Mouse (Mus musculus) G1E (cell line): Measurements from ENCODE around the gene Mcam. TPM values are rescaled to one million over a fixed set of nuclear protein-coding genes. Genes with fewer than 3 reads are reported as not detected.

ENCODE experiments used
- ATAC-seq: 2 replicates; pipeline ENCODE4 v1.8.0; 2016; ENCODE audit warnings: mild to moderate bottlenecking; ENCODE audit not compliant: insufficient number of reproducible peaks, poor library complexity, low FRiP score, severe bottlenecking; ENCODE audit errors: extremely low read depth
- DNase-seq: peaks from one replicate; pipeline ENCODE4 v3.0.0; 2012; ENCODE audit warnings: low spot score
- H3K27me3 ChIP-seq: 2 replicates; pipeline ENCODE4 v1.6.1; 2012; ENCODE audit warnings: mild to moderate bottlenecking, low read length, inconsistent platforms; ENCODE audit not compliant: insufficient read depth
- H3K36me3 ChIP-seq: replicated peaks from 2 replicates; pipeline ENCODE3; 2012; ENCODE audit warnings: mild to moderate bottlenecking, inconsistent platforms
- H3K4me1 ChIP-seq: 2 replicates; pipeline ENCODE4 v1.6.1; 2012; ENCODE audit warnings: low read depth, low read length, inconsistent platforms, mixed read lengths; ENCODE audit not compliant: insufficient read depth
- H3K4me3 ChIP-seq: 2 replicates; pipeline ENCODE4 v1.5.1; 2012; ENCODE audit warnings: low read depth, mild to moderate bottlenecking, inconsistent platforms, low read length, moderate library complexity, mixed read lengths
- H3K9me3 ChIP-seq: replicated peaks from 2 replicates; pipeline ENCODE4 v1.6.1; 2012; ENCODE audit warnings: inconsistent platforms
- CTCF ChIP-seq: IDR thresholded peaks from 2 replicates; pipeline ENCODE4 v1.5.1; 2012; ENCODE audit warnings: low read depth, low read length, inconsistent platforms, mixed read lengths
- GATA1 ChIP-seq: IDR thresholded peaks from 2 replicates; pipeline ENCODE4 v1.6.1; 2012; ENCODE audit warnings: borderline replicate concordance, low read length, inconsistent platforms, mixed read lengths
- GATA2 ChIP-seq: IDR thresholded peaks from 2 replicates; pipeline ENCODE4 v1.6.1; 2012; ENCODE audit warnings: low read depth, low read length, inconsistent platforms, borderline replicate concordance
- POLR2AphosphoS5 ChIP-seq: IDR thresholded peaks from 2 replicates; pipeline ENCODE4 v1.6.1; 2012; ENCODE audit warnings: low read depth, low read length, inconsistent platforms; ENCODE audit not compliant: insufficient replicate concordance
- TAL1 ChIP-seq: conservative IDR thresholded peaks from 2 replicates; pipeline ENCODE4 v1.6.1; 2012; ENCODE audit warnings: low read depth, low read length, inconsistent platforms, mixed read lengths
- polyA plus RNA-seq: library from polyadenylated mRNA; stranded (reverse); fragments of >175 nt; gene quantifications from 2 replicates; pipeline ENCODE4 v1.2.3, GENCODE M21; 2012
- total RNA-seq, 2 experiments: library from RNA; stranded (forward) in 1 of 2; stranded (reverse) in 1 of 2; fragments of 200-1000 nt in 1 of 2; fragments of >200 nt in 1 of 2; fragmentation: Nextera tagmentation in 1 of 2; gene quantifications; 2 replicates each; pipeline ENCODE4 v1.2.3; 2014 to 2017

Gene Mcam
- total and polyA plus RNA-seq, 3 experiments, result 0.16 TPM; not detected in 2

DNA sequence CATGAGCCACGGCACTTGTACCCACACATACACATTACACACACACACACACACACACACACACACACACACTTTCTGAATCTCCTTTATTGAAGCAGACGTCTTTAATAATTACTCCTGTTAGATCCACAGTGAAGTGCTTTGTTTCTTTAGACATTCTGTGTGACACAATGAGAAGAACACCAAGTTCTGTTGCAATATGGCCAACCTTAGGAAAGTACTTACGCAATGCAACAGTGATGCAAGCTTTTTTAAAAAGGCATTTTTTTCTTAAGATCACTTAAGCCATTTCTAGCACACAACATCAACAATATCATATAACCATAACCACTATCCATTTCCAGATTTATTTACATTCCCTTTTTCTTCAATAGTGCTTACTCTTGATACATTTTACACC is 56.9 kb downstream of the Mcam start:
- no peak for TF ChIP-seq POLR2AphosphoS5
- no peak for TF ChIP-seq TAL1
- TF ChIP-seq GATA2, result no peak
- no peak for TF ChIP-seq GATA1
- no peak for TF ChIP-seq CTCF
- no peaks in the 10 kb centered on the region for H3K27me3 ChIP-seq
- no peaks in the 10 kb centered on the region for H3K9me3 ChIP-seq
- H3K36me3 ChIP-seq, result peaks cover 60% of the 10 kb centered on the region
- H3K4me1 ChIP-seq, result peaks cover 53% of the 10 kb centered on the region
- no peak for DNase-seq
- no peak for ATAC-seq
- no peak overlapping the region for H3K4me3 ChIP-seq

DNA sequence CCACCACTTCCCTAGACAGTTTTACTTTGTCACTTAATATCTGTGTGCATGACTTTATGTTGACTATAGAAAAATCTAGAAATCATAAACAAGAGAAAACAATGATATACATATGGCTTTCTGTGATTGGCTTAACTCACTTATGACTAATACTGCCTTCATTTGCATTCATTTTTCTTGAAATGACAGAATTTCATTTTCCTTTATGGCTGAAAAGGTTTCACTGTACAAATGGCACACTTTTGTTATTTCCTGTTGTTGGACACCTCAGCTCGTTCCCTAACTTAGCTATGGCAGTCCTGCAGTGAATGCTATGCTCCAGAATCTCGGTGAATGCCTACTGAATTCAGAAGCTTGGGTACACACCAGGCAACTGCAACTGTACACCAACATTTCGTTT is 58.0 kb downstream of the Mcam start:
- TF ChIP-seq GATA2 (no peak), GATA1 (no peak)
- Histone ChIP-seq H3K4me3 (no peak overlapping the region), H3K27me3 (no peaks in the 10 kb centered on the region), H3K4me1 (peaks cover 53% of the 10 kb centered on the region), H3K36me3 (peaks cover 60% of the 10 kb centered on the region), H3K9me3 (no peaks in the 10 kb centered on the region)
- ATAC-seq (no peak), DNase-seq (no peak)

Other genes starting within 250 kb of the Mcam start
- gene Thy1, start 91.1 kb upstream of the Mcam start, total RNA-seq (2014; fragmentation: Nextera tagmentation), result not detected in 2 replicates
- gene Thy1, start 91.1 kb upstream of the Mcam start, total RNA-seq (2017), result 0.12 TPM in 1 of 2 replicates, not detected in the other
- not detected in 2 replicates for gene Thy1, start 91.1 kb upstream of the Mcam start, polyA plus RNA-seq
- gene Usp2, start 67.4 kb upstream of the Mcam start, total RNA-seq (2014; fragmentation: Nextera tagmentation), result 8.3 and 20.1 TPM in 2 replicates
- gene Usp2, start 67.4 kb upstream of the Mcam start, total RNA-seq (2017), result 8.6 and 12.3 TPM in 2 replicates
- gene Usp2, start 67.4 kb upstream of the Mcam start, polyA plus RNA-seq, result 3.2 and 4.1 TPM in 2 replicates
- gene Mfrp, start 32.7 kb upstream of the Mcam start, total RNA-seq (2014; fragmentation: Nextera tagmentation), result not detected in 2 replicates
- gene Mfrp, start 32.7 kb upstream of the Mcam start, total RNA-seq (2017), result not detected in 2 replicates
- gene Mfrp, start 32.7 kb upstream of the Mcam start, polyA plus RNA-seq, result not detected in 2 replicates
- gene C1qtnf5, start 27.2 kb upstream of the Mcam start, total RNA-seq (2014; fragmentation: Nextera tagmentation), result not detected in 2 replicates
- gene C1qtnf5, start 27.2 kb upstream of the Mcam start, total RNA-seq (2017), result 0.29 TPM in 1 of 2 replicates, not detected in the other
- gene C1qtnf5, start 27.2 kb upstream of the Mcam start, polyA plus RNA-seq, result 0.21 TPM in 1 of 2 replicates, not detected in the other
- not detected in 2 replicates for gene Gm49380, start 21.0 kb upstream of the Mcam start, total RNA-seq (2014; fragmentation: Nextera tagmentation)
- 0.12 and 0.27 TPM in 2 replicates for gene Gm49380, start 21.0 kb upstream of the Mcam start, total RNA-seq (2017)
- gene Gm49380, start 21.0 kb upstream of the Mcam start, polyA plus RNA-seq, result 0.15 TPM in 1 of 2 replicates, not detected in the other
- 40.6 and 46.9 TPM in 2 replicates for gene Rnf26, start 21.0 kb upstream of the Mcam start, total RNA-seq (2014; fragmentation: Nextera tagmentation)
- gene Rnf26, start 21.0 kb upstream of the Mcam start, total RNA-seq (2017), result 10.5 and 11.4 TPM in 2 replicates
- 29.7 and 41.9 TPM in 2 replicates for gene Rnf26, start 21.0 kb upstream of the Mcam start, polyA plus RNA-seq
- 137 and 159 TPM in 2 replicates for gene Cbl, start 99.6 kb downstream of the Mcam start, total RNA-seq (2014; fragmentation: Nextera tagmentation)
- gene Cbl, start 99.6 kb downstream of the Mcam start, total RNA-seq (2017), result 23.6 and 25.5 TPM in 2 replicates
- gene Cbl, start 99.6 kb downstream of the Mcam start, polyA plus RNA-seq, result 17.2 and 20.3 TPM in 2 replicates
- not detected in 2 replicates for gene Ccdc153, start 106.2 kb downstream of the Mcam start, total RNA-seq (2014; fragmentation: Nextera tagmentation)
- not detected in 2 replicates for gene Ccdc153, start 106.2 kb downstream of the Mcam start, total RNA-seq (2017)
- not detected in 2 replicates for gene Ccdc153, start 106.2 kb downstream of the Mcam start, polyA plus RNA-seq
- not detected in 2 replicates for gene Pdzd3, start 117.0 kb downstream of the Mcam start, total RNA-seq (2014; fragmentation: Nextera tagmentation)
- not detected in 2 replicates for gene Pdzd3, start 117.0 kb downstream of the Mcam start, total RNA-seq (2017)
- gene Pdzd3, start 117.0 kb downstream of the Mcam start, polyA plus RNA-seq, result not detected in 2 replicates
- not detected in 2 replicates for gene Nlrx1, start 134.1 kb downstream of the Mcam start, total RNA-seq (2014; fragmentation: Nextera tagmentation)
- 0.05 TPM in 1 of 2 replicates, not detected in the other for gene Nlrx1, start 134.1 kb downstream of the Mcam start, total RNA-seq (2017)
- gene Nlrx1, start 134.1 kb downstream of the Mcam start, polyA plus RNA-seq, result 0.02 and 0.03 TPM in 2 replicates
- gene Abcg4, start 154.1 kb downstream of the Mcam start, total RNA-seq (2014; fragmentation: Nextera tagmentation), result 29.1 and 58.5 TPM in 2 replicates
- 1.8 and 3.6 TPM in 2 replicates for gene Abcg4, start 154.1 kb downstream of the Mcam start, total RNA-seq (2017)
- gene Abcg4, start 154.1 kb downstream of the Mcam start, polyA plus RNA-seq, result 18.4 and 20.3 TPM in 2 replicates
- gene Hinfp, start 171.2 kb downstream of the Mcam start, total RNA-seq (2014; fragmentation: Nextera tagmentation), result 26.3 and 46.1 TPM in 2 replicates
- 22.0 and 23.1 TPM in 2 replicates for gene Hinfp, start 171.2 kb downstream of the Mcam start, total RNA-seq (2017)
- gene Hinfp, start 171.2 kb downstream of the Mcam start, polyA plus RNA-seq, result 5.4 and 8.4 TPM in 2 replicates
- 9.5 and 19.3 TPM in 2 replicates for gene C2cd2l, start 185.8 kb downstream of the Mcam start, total RNA-seq (2014; fragmentation: Nextera tagmentation)
- 6.3 TPM in 2 replicates for gene C2cd2l, start 185.8 kb downstream of the Mcam start, total RNA-seq (2017)
- 35.8 and 40.9 TPM in 2 replicates for gene C2cd2l, start 185.8 kb downstream of the Mcam start, polyA plus RNA-seq
- gene Dpagt1, start 191.6 kb downstream of the Mcam start, total RNA-seq (2014; fragmentation: Nextera tagmentation), result 33.6 and 36.5 TPM in 2 replicates
- gene Dpagt1, start 191.6 kb downstream of the Mcam start, total RNA-seq (2017), result 11.8 and 12.3 TPM in 2 replicates
- gene Dpagt1, start 191.6 kb downstream of the Mcam start, polyA plus RNA-seq, result 6.5 and 6.8 TPM in 2 replicates
- 227 and 235 TPM in 2 replicates for gene H2afx, start 200.2 kb downstream of the Mcam start, total RNA-seq (2014; fragmentation: Nextera tagmentation)
- gene H2afx, start 200.2 kb downstream of the Mcam start, total RNA-seq (2017), result 240 and 251 TPM in 2 replicates
- 762 and 998 TPM in 2 replicates for gene H2afx, start 200.2 kb downstream of the Mcam start, polyA plus RNA-seq
- 82.7 and 175 TPM in 2 replicates for gene Hmbs, start 209.8 kb downstream of the Mcam start, total RNA-seq (2014; fragmentation: Nextera tagmentation)
- gene Hmbs, start 209.8 kb downstream of the Mcam start, total RNA-seq (2017), result 108 and 148 TPM in 2 replicates
- 86.9 and 90.1 TPM in 2 replicates for gene Hmbs, start 209.8 kb downstream of the Mcam start, polyA plus RNA-seq
- gene Vps11, start 227.2 kb downstream of the Mcam start, total RNA-seq (2014; fragmentation: Nextera tagmentation), result 13.6 and 15.7 TPM in 2 replicates
- 26.4 and 27.0 TPM in 2 replicates for gene Vps11, start 227.2 kb downstream of the Mcam start, total RNA-seq (2017)
- 6.7 and 7.7 TPM in 2 replicates for gene Vps11, start 227.2 kb downstream of the Mcam start, polyA plus RNA-seq
- gene Hyou1, start 245.0 kb downstream of the Mcam start, total RNA-seq (2014; fragmentation: Nextera tagmentation), result 51.8 and 55.8 TPM in 2 replicates
- 31.2 and 36.6 TPM in 2 replicates for gene Hyou1, start 245.0 kb downstream of the Mcam start, total RNA-seq (2017)
- gene Hyou1, start 245.0 kb downstream of the Mcam start, polyA plus RNA-seq, result 21.1 and 27.9 TPM in 2 replicates